Comparison of ENCODE assay signal across 11 mouse cellular contexts in the genomic region with DNA sequence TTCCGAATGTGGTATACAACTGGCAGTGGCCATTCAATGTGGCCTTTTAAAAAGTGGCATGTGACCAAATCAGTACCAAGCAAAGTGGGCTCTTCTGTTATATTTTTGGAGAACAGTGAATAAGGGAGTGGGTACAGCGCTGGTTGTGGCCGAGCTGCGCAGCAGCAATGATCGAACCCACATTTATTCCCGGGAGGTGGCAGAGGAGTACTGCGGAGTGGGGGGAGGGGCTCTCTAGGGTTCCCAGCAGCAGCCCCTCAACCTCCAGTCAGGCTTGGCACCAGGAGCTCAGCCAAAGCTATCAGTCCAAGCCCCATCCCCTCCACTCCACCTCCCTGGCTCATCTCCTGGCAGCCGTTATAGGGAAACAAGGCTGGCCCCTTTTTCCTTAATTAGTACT. TPM values are rescaled to one million over a fixed set of nuclear protein-coding genes. Genes with fewer than 3 reads are reported as not detected.
DNase-seq lines count a peak whose midpoint lies in the region; ATAC-seq lines count a peak whose summit lies in the region.
"Had no signal": no experiment of that assay in that cellular context is flagged by ENCODE, and none has a peak within 500 bp of the region (broad histone marks: within the 10 kb centered on the region; RNA-seq: fewer than 3 reads in every experiment).

No protein-coding gene starts in this region.

- peak; percentile 63 for ATAC-seq in forebrain, embryonic 14.5 days
- ATAC-seq in midbrain, embryonic 15.5 days (replicated peaks): no peak
- no peak for ATAC-seq in kidney, embryonic 16.5 days (ENCODE audit: low FRiP score, low TSS enrichment)

- H3K27me3 ChIP-seq in forebrain, embryonic 14.5 days (replicated peaks; ENCODE audit: control insufficient read depth, insufficient read depth, low read length): no peaks in the 10 kb centered on the region
- no peaks in the 10 kb centered on the region for H3K27me3 ChIP-seq in midbrain, embryonic 15.5 days (replicated peaks)
- H3K27me3 ChIP-seq in kidney, embryonic 16.5 days (ENCODE audit: insufficient read depth, low read length): no peaks in the 10 kb centered on the region

- DNase-seq in cerebellum, postnatal 10 days: peak; percentile 35 to 51
- DNase-seq in cerebellum, adult 11-12 months: no peak
- DNase-seq in layer of hippocampus, postnatal 10 days (ENCODE audit: low spot score in 2 of 2): peak; percentile 17 to 30
- DNase-seq in layer of hippocampus, adult 18-20 months (ENCODE audit: low spot score in 2 of 2): no peak
- DNase-seq in forebrain, embryonic 14.5 days (ENCODE audit: low spot score): peak; percentile 52
- no peak for DNase-seq in embryo, embryonic 9.5 days (ENCODE audit: extremely low spot score)

- H3K36me3 ChIP-seq in forebrain, embryonic 14.5 days (ENCODE audit: control insufficient read depth, insufficient read depth, low read length): no peaks in the 10 kb centered on the region
- no peaks in the 10 kb centered on the region for H3K36me3 ChIP-seq in midbrain, embryonic 15.5 days (replicated peaks)
- no peaks in the 10 kb centered on the region for H3K36me3 ChIP-seq in kidney, embryonic 16.5 days (ENCODE audit: insufficient read depth, low read length)

- H3K27ac ChIP-seq in forebrain, embryonic 14.5 days (ENCODE audit: low read depth, low read length): peak overlapping the region; percentile 92
- peak overlapping the region; percentile 60 for H3K27ac ChIP-seq in midbrain, embryonic 15.5 days
- H3K27ac ChIP-seq in kidney, embryonic 16.5 days (ENCODE audit: low read length): no peak overlapping the region

- no peak overlapping the region for H3K9ac ChIP-seq in forebrain, embryonic 14.5 days (ENCODE audit: low read length)
- no peak overlapping the region for H3K9ac ChIP-seq in midbrain, embryonic 15.5 days
- no peak overlapping the region for H3K9ac ChIP-seq in kidney, embryonic 16.5 days (replicated peaks; ENCODE audit: low read length)

- no peak overlapping the region for H3K4me2 ChIP-seq in forebrain, embryonic 14.5 days (ENCODE audit: low read length)
- H3K4me2 ChIP-seq in midbrain, embryonic 15.5 days: no peak overlapping the region
- H3K4me2 ChIP-seq in kidney, embryonic 16.5 days (replicated peaks; ENCODE audit: low read depth, low read length): no peak overlapping the region

- no peak overlapping the region for H3K4me3 ChIP-seq in forebrain, embryonic 14.5 days (ENCODE audit: low read depth, low read length)
- H3K4me3 ChIP-seq in midbrain, embryonic 15.5 days: no peak overlapping the region
- H3K4me3 ChIP-seq in kidney, embryonic 16.5 days (ENCODE audit: low read length): no peak overlapping the region

- H3K9me3 ChIP-seq in forebrain, embryonic 14.5 days (replicated peaks; ENCODE audit: control insufficient read depth, low read length): no peaks in the 10 kb centered on the region
- no peaks in the 10 kb centered on the region for H3K9me3 ChIP-seq in midbrain, embryonic 15.5 days
- no peaks in the 10 kb centered on the region for H3K9me3 ChIP-seq in kidney, embryonic 16.5 days (ENCODE audit: low read length)

- H3K4me1 ChIP-seq in forebrain, embryonic 14.5 days (ENCODE audit: control insufficient read depth, insufficient read depth, low read length): peaks cover 20% of the 10 kb centered on the region
- H3K4me1 ChIP-seq in midbrain, embryonic 15.5 days: peaks cover 7% of the 10 kb centered on the region; the same call in 1 of the 2 replicates
- 0 out of 2 replicates have a peak, but pooled peaks cover 3% of the 10 kb centered on the region for H3K4me1 ChIP-seq in kidney, embryonic 16.5 days (ENCODE audit: insufficient read depth, low read length)

- WGBS in forebrain, embryonic 14.5 days: 33% methylated on average over 8 of the region's 8 CpGs
- 63% methylated on average over 8 of the region's 8 CpGs for WGBS in midbrain, embryonic 15.5 days
- 81% methylated on average over 8 of the region's 8 CpGs for WGBS in kidney, embryonic 16.5 days

RNA-seq across cellular contexts. Expression of a gene that starts 37.0 kb away (rescaled TPM):
- 100 to 1,000 TPM; 113 to 116 TPM for total RNA-seq in layer of hippocampus, postnatal 10 days (2021)
- 100 to 1,000 TPM; 119 to 122 TPM for total RNA-seq in layer of hippocampus, adult 18-20 months (2021)
- polyA plus RNA-seq in forebrain, embryonic 14.5 days (2014; fragmentation: Nextera tagmentation; extraction: Ambion mirVana): 4.6 and 5.6 TPM in 2 replicates
- 8.8 and 10.5 TPM in 2 replicates for polyA plus RNA-seq in midbrain, embryonic 15.5 days (2015; fragmentation: Nextera tagmentation; extraction: Ambion mirVana)
- 3.6 and 4.0 TPM in 2 replicates for polyA plus RNA-seq in kidney, embryonic 16.5 days (2015; fragmentation: Nextera tagmentation; extraction: Ambion mirVana)
- total RNA-seq: common myeloid progenitor, adult 5-6 weeks; granulocyte monocyte progenitor cell, adult 5-6 weeks; neutrophil, adult 5-6 weeks had no signal

Comparison
In these comparisons a context has a peak if more than half of its experiments do, and no peak if none do; other contexts are left out.
1. DNase-seq: peak in cerebellum, postnatal 10 days (2 of 2), layer of hippocampus, postnatal 10 days (2 of 2) and forebrain, embryonic 14.5 days (single experiment); none in cerebellum, adult 11-12 months (single experiment), layer of hippocampus, adult 18-20 months (0 of 2) and embryo, embryonic 9.5 days (single experiment).